In the genomic region with DNA sequence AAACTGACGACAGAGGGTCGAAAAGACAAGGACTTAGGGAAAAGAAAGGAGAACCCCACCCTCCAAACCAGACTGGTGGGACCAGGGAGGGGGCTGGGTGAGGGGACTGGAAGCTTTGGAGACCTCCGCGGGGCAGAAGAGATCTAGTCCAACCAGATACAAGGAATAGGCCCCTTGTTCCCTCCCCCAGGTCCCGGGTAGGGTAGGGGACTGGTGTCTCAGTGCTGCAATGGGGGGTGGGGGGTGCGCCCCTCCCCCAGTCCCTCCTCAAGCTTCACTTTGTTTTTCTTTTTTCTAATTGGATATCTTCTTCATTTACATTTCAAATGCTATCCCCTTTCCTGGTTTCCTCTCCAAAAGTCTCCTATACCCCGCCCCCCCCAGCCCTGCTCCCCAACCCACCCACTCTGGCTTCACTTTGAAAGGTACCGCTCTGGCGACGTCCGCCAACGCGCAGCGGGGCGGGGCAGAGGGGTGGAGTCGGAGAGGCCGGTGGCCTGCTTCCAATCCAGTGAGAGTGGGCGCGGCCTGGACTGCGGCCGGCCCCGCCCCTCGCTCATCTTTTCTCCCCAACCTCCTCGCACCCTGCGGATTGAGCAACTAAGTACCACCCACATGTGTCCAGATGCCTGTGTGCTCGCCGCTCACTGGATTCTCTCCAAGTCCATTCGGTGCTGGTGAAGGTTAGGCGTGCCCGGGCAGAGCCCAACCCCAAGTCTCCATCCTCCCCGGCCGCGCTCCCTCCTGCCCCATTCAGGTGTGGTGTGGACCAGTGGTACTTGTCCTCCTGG, we compare ENCODE assay signal across 8 mouse cellular contexts. TPM values are rescaled to one million over a fixed set of nuclear protein-coding genes. Genes with fewer than 3 reads are reported as not detected.
A peak's percentile ranks its signal among the peaks of the same experiment; 100 is the strongest.
DNase-seq lines count a peak whose midpoint lies in the region; ATAC-seq and TF ChIP-seq lines count a peak whose summit lies in the region.

No protein-coding gene starts in this region.

- TF ChIP-seq CTCF in cortical plate, adult 2 months (IDR thresholded peaks at IDR 0.05; ENCODE audit: extremely low read depth, insufficient read depth, low read length) = no peak
- TF ChIP-seq CTCF in gastrocnemius, adult 2 months (IDR thresholded peaks at IDR 0.05) = no peak

- H3K27me3 ChIP-seq in hindbrain, embryonic 16.5 days (replicated peaks; ENCODE audit: control insufficient read depth, insufficient read depth, low read length) = no peaks in the 10 kb centered on the region

- no peak for TF ChIP-seq POLR2A in cortical plate, adult 2 months (IDR thresholded peaks at IDR 0.05; ENCODE audit: extremely low read depth, insufficient read depth, low read length)

- 14% methylated on average over 33 of the region's 33 CpGs for WGBS in hindbrain, embryonic 16.5 days

- no peaks in the 10 kb centered on the region for H3K4me1 ChIP-seq in cortical plate, adult 2 months (ENCODE audit: control insufficient read depth, insufficient read depth, low read length)
- H3K4me1 ChIP-seq in hindbrain, embryonic 16.5 days (ENCODE audit: control insufficient read depth, insufficient read depth, low read depth, low read length) = no peaks in the 10 kb centered on the region

- no peaks in the 10 kb centered on the region for H3K9me3 ChIP-seq in hindbrain, embryonic 16.5 days (ENCODE audit: control insufficient read depth, low read length)

- peak overlapping the region; percentile 37 for H3K4me3 ChIP-seq in cortical plate, adult 2 months (ENCODE audit: insufficient read depth, low read length)
- peak overlapping the region; percentile 67 for H3K4me3 ChIP-seq in gastrocnemius, adult 2 months
- H3K4me3 ChIP-seq in hindbrain, embryonic 16.5 days (ENCODE audit: low read length) = peak overlapping the region; percentile 47

- peak; percentile 76 for DNase-seq in adipocyte (ENCODE audit: low spot score)
- peak; percentile 85 for DNase-seq in gastrocnemius, adult 2 months
- peak; percentile 27 to 66 for DNase-seq in left cerebral cortex, adult 8-10 months (ENCODE audit: low spot score in 2 of 2)
- DNase-seq in right cerebral cortex, adult 18-20 months = peak; percentile 76
- peak; percentile 22 for DNase-seq in urinary bladder, postnatal 10 days (ENCODE audit: low spot score)

- ATAC-seq in hindbrain, embryonic 16.5 days = peak; percentile 99
- peak; percentile 100 for ATAC-seq in megakaryocyte, adult 5-6 weeks (ENCODE audit: poor library complexity, severe bottlenecking)

- H3K4me2 ChIP-seq in hindbrain, embryonic 16.5 days (ENCODE audit: low read length) = peak overlapping the region; percentile 80

- no peaks in the 10 kb centered on the region for H3K36me3 ChIP-seq in hindbrain, embryonic 16.5 days (ENCODE audit: control insufficient read depth, insufficient read depth, low read length)

- no peak overlapping the region for H3K27ac ChIP-seq in cortical plate, adult 2 months (ENCODE audit: insufficient read depth, low read length)
- H3K27ac ChIP-seq in gastrocnemius, adult 2 months = peak overlapping the region; percentile 54
- no peak overlapping the region for H3K27ac ChIP-seq in hindbrain, embryonic 16.5 days (ENCODE audit: low read depth, low read length)

- intact Hi-C loops in gastrocnemius, adult 2 months (cut with DNase I) = no loop called here

- peak overlapping the region; percentile 51 for H3K9ac ChIP-seq in hindbrain, embryonic 16.5 days (ENCODE audit: low read depth, low read length)

RNA-seq across cellular contexts. Expression of a gene that starts 8.6 kb away (rescaled TPM):
- 2.0 and 2.2 TPM in 2 replicates for polyA plus RNA-seq in cortical plate, adult 2 months (2012; rRNA removed)
- total RNA-seq in gastrocnemius, adult 2 months (2021) = 1 to 10 TPM; 2.6 to 2.7 TPM
- polyA plus RNA-seq in hindbrain, embryonic 16.5 days (2015; fragmentation: Nextera tagmentation; extraction: Ambion mirVana) = 0.41 and 0.43 TPM in 2 replicates
- 1 to 10 TPM; 2.1 to 3.2 (median 2.3) TPM for total RNA-seq in left cerebral cortex, adult 8-10 months (2022)
- total RNA-seq in megakaryocyte, adult 5-6 weeks (2015) = 0.16 TPM in 1 of 2 replicates, not detected in the other
- total RNA-seq in megakaryocyte, adult 5-6 weeks (2017) = not detected in 2 replicates

RNA-seq across cellular contexts. Expression of a gene that starts 37.8 kb away (rescaled TPM):
- polyA plus RNA-seq in cortical plate, adult 2 months (2012; rRNA removed) = 5.2 and 5.8 TPM in 2 replicates
- total RNA-seq in gastrocnemius, adult 2 months (2021) = 1 to 10 TPM; 1.6 to 2.1 TPM
- 4.7 and 5.2 TPM in 2 replicates for polyA plus RNA-seq in hindbrain, embryonic 16.5 days (2015; fragmentation: Nextera tagmentation; extraction: Ambion mirVana)
- total RNA-seq in left cerebral cortex, adult 8-10 months (2022) = 1 to 10 TPM; 6.0 to 6.9 (median 6.2) TPM
- 6.6 and 7.2 TPM in 2 replicates for total RNA-seq in megakaryocyte, adult 5-6 weeks (2015)
- 9.4 and 9.9 TPM in 2 replicates for total RNA-seq in megakaryocyte, adult 5-6 weeks (2017)

RNA-seq across cellular contexts. Expression of a gene that starts 55.0 kb away (rescaled TPM):
- 5.4 and 6.1 TPM in 2 replicates for polyA plus RNA-seq in cortical plate, adult 2 months (2012; rRNA removed)
- total RNA-seq in gastrocnemius, adult 2 months (2021) = 100 to 1,000 TPM; 141 to 190 TPM
- not detected in 2 replicates for polyA plus RNA-seq in hindbrain, embryonic 16.5 days (2015; fragmentation: Nextera tagmentation; extraction: Ambion mirVana)
- total RNA-seq in left cerebral cortex, adult 8-10 months (2022) = 1 to 10 TPM; 5.3 to 7.6 (median 6.4) TPM
- not detected in 2 replicates for total RNA-seq in megakaryocyte, adult 5-6 weeks (2015)
- not detected in 2 replicates for total RNA-seq in megakaryocyte, adult 5-6 weeks (2017)

Comparison
In these comparisons a context has a peak if more than half of its experiments do, and no peak if none do; other contexts are left out.
1. DNase-seq: peak in every context shown above with its lines; median percentile 85 in gastrocnemius, adult 2 months; 76 in adipocyte; 76 in right cerebral cortex, adult 18-20 months; 46 in left cerebral cortex, adult 8-10 months; 22 in urinary bladder, postnatal 10 days.
2. RNA of a gene that starts 55.0 kb away (total RNA-seq): 141 to 190 TPM in gastrocnemius, adult 2 months; 5.3 to 7.6 TPM in left cerebral cortex, adult 8-10 months and not detected in megakaryocyte, adult 5-6 weeks; every median in the first group is over 10 times any median in the second.
3. Peak in every context shown above with its lines, with median percentiles within 50 percentile points of each other: H3K4me3 ChIP-seq.